Mouse (Mus musculus): Measurements from ENCODE around the gene Tm6sf1. TPM values are rescaled to one million over a fixed set of nuclear protein-coding genes. Genes with fewer than 3 reads are reported as not detected.

The Tm6sf1 gene
- polyA plus RNA-seq, 1 experiment from 2014 or later, result 11.1 TPM

DNA sequence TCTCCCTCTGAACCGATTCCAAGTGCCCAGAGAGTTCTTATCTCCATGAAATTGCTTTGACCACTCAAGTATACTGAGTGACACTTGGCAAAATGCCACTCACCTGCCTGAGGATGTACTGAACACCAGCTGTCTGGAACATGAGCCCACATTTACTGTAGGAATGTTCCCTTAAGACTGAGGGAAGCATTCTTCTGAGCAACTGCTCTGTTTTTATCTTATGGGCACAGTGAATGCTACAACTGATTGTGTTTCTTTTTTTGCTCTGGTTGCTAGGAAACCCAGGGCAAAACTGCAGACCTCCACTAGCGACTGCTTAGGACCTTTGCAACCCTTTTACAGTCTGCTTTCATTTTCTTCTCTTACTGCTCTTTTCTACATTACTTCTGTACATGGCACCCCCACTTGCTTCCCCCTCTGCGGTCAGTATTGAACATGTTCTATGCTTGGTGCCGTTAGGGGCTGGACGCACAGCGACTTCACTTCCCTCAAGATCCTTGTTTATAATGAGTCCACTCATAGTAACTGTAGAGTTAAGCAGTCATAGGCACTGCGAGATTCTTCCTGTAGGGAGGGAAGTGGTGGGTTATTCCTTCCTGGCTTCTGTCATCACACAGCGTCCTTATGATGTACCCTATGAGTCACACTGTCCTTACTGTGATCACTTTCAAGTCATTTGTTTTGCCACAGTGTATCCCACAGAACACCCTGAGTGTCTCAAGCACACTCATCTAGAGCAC, 4.1 kb upstream of the Tm6sf1 start:
- H3K27me3 ChIP-seq (replicated peaks), result peaks cover 31% of the 10 kb centered on the region
- H3K36me3 ChIP-seq, result no peaks in the 10 kb centered on the region
- no peak overlapping the region for H3K4me2 ChIP-seq
- no peak overlapping the region for H3K9ac ChIP-seq
- ATAC-seq (ENCODE audit: insufficient read depth, low FRiP score, low read depth), result no peak
- WGBS, result 60% methylated on average over 8 of the region's 8 CpGs
- no peak overlapping the region for H3K27ac ChIP-seq
- H3K4me1 ChIP-seq, result 0 out of 2 replicates have a peak, but pooled peaks cover 10% of the 10 kb centered on the region
- H3K9me3 ChIP-seq, result no peaks in the 10 kb centered on the region
- no peak overlapping the region for H3K4me3 ChIP-seq (replicated peaks)

DNA sequence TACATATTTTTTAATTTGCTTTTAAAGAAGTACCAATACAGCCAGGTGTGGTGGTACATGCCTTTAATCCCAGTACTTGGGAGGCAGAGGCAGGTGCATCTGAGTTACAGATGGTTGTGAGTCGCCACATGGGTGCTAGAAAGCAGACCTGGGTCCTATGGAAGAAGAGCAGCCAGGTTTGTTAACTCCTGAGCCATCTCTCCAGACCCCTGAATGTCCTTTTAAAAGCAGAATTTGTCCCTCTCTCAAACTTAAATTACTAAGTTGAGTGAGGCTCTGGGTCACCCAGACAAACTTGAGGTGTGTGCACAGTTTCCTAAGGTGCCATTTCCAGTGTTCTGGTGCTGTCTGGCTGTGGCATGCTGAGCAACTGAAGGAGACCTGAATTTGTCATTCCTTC, 3.1 kb upstream of the Tm6sf1 start, which contains the start of gene Gm10160:
Gm10160 (minus strand) TSS at position 101 of the 400 bp plus-strand sequence.
- H3K4me1 ChIP-seq, result peaks cover 11% of the 10 kb centered on the region; the same call in 1 of the 2 replicates
- no peak within 1 kb of the TSS for H3K4me2 ChIP-seq
- H3K9ac ChIP-seq, result no peak within 1 kb of the TSS
- no peaks in the 10 kb centered on the region for H3K36me3 ChIP-seq
- no peak within 1 kb of the TSS for H3K27ac ChIP-seq
- no peak within 1 kb of the TSS for H3K4me3 ChIP-seq (replicated peaks)
- ATAC-seq (ENCODE audit: insufficient read depth, low FRiP score, low read depth), result no peak
- H3K27me3 ChIP-seq (replicated peaks), result peaks cover 39% of the 10 kb centered on the region
- 76% methylated on average over 1 of the region's 1 CpGs for WGBS
- H3K9me3 ChIP-seq, result no peaks in the 10 kb centered on the region

- H3K4me3 ChIP-seq (replicated peaks), result no peak overlapping the region
- no peak for ATAC-seq (ENCODE audit: insufficient read depth, low FRiP score, low read depth)
- H3K9me3 ChIP-seq, result no peaks in the 10 kb centered on the region
- no peak overlapping the region for H3K4me2 ChIP-seq
- H3K27ac ChIP-seq, result no peak overlapping the region
- peaks cover 13% of the 10 kb centered on the region; the same call in 1 of the 2 replicates for H3K4me1 ChIP-seq
- WGBS, result 68% methylated on average over 4 of the region's 4 CpGs
- no peaks in the 10 kb centered on the region for H3K36me3 ChIP-seq
- no peak overlapping the region for H3K9ac ChIP-seq
- H3K27me3 ChIP-seq (replicated peaks), result peaks cover 42% of the 10 kb centered on the region
Measured at GRCm38 (mm10) chr7:81856221-81856620, 2.6 kb upstream of the Tm6sf1 start.

DNA sequence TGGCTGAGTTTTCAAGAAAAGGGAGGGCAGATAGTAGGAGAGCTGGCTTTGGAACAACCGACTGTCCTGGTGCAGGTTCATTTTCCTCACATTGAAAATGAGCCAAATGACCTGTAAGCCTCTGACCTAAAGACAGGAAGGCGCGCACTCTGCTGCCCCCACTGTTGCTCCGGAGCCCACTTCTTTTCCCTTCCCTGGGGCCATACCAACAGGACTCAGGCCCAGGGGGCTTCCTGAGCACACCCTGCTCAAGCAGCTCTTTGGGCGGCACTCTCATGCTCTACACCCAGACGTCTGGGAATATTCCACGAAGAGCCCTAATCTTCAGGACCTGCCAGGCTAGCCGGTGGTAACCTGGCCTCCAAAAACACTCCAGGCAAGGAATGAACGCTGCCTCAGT, 565 bp upstream of the Tm6sf1 start:
- WGBS, result 20% methylated on average over 9 of the region's 9 CpGs
- Histone ChIP-seq H3K9me3 (no peaks in the 10 kb centered on the region), H3K9ac (no peak overlapping the region), H3K4me1 (peaks cover 13% of the 10 kb centered on the region; the same call in 1 of the 2 replicates), H3K27me3 (replicated peaks) (peaks cover 45% of the 10 kb centered on the region), H3K27ac (no peak overlapping the region), H3K36me3 (no peaks in the 10 kb centered on the region), H3K4me2 (peak overlapping the region; percentile 96), H3K4me3 (replicated peaks) (no peak overlapping the region)
- ATAC-seq (ENCODE audit: insufficient read depth, low FRiP score, low read depth), result no peak

GRCm38 (mm10) chr7:81860071-81860470, 1.3 kb downstream of the Tm6sf1 start:
- Histone ChIP-seq H3K4me2 (peak overlapping the region; percentile 96), H3K4me3 (replicated peaks) (peak overlapping the region; percentile 57), H3K36me3 (no peaks in the 10 kb centered on the region), H3K9me3 (no peaks in the 10 kb centered on the region), H3K27me3 (replicated peaks) (peaks cover 45% of the 10 kb centered on the region), H3K9ac (no peak overlapping the region), H3K27ac (peak overlapping the region; percentile 54; the same call in 1 of the 2 replicates), H3K4me1 (peaks cover 13% of the 10 kb centered on the region; the same call in 1 of the 2 replicates)
- 50% methylated on average over 11 of the region's 11 CpGs for WGBS
- peak; percentile 25; the same call in 1 of the 2 replicates for ATAC-seq (ENCODE audit: insufficient read depth, low FRiP score, low read depth)

DNA sequence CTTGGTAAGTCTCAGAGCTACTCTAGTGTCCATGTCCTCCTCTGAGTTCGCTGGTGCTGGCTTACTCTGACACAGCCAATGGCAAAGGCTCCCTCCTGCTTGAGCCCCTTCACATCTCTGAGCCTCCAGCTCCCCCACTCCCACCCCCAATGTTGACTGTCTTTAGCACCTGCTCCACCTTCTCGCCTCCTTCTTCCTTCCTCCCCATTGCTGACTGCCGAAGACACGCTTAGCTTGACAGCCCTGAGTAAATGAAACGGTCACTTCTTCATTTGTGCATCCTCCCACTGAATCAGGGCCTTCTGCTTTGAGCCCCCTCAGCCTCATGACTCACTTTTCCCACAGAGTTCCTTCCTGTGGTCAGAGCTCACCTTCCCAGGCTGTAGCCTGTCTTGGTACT, 2.2 kb downstream of the Tm6sf1 start:
- 55% methylated on average over 5 of the region's 5 CpGs for WGBS
- peaks cover 13% of the 10 kb centered on the region; the same call in 1 of the 2 replicates for H3K4me1 ChIP-seq
- H3K36me3 ChIP-seq, result no peaks in the 10 kb centered on the region
- H3K9ac ChIP-seq, result no peak overlapping the region
- H3K4me3 ChIP-seq (replicated peaks), result no peak overlapping the region
- no peaks in the 10 kb centered on the region for H3K9me3 ChIP-seq
- H3K27me3 ChIP-seq (replicated peaks), result peaks cover 45% of the 10 kb centered on the region
- H3K27ac ChIP-seq, result no peak overlapping the region
- H3K4me2 ChIP-seq, result peak overlapping the region; percentile 96
- ATAC-seq (ENCODE audit: insufficient read depth, low FRiP score, low read depth), result no peak

DNA sequence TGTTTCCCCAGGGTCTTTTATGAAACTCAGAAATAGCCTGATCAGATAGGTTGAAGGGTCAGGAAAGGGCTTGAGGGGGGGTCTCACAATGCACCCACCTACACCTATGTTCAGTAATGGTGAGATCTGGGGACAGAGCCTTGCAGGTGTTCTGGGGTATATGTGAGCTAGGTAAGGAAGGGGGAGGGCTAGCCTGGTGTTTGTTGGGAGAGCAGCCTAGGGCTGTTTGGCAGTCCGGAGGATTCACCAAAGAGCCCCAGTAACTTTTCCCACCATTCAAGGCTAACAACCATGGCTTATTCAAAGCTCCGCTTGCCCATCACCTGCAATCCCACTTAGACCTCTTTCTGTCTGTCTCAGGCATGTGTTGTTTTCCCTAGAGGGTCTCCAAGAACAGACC, 2.7 kb downstream of the Tm6sf1 start:
- peaks cover 13% of the 10 kb centered on the region; the same call in 1 of the 2 replicates for H3K4me1 ChIP-seq
- H3K27me3 ChIP-seq (replicated peaks), result peaks cover 44% of the 10 kb centered on the region
- no peak for ATAC-seq (ENCODE audit: insufficient read depth, low FRiP score, low read depth)
- 87% methylated on average over 2 of the region's 2 CpGs for WGBS
- H3K9me3 ChIP-seq, result no peaks in the 10 kb centered on the region
- no peak overlapping the region for H3K4me2 ChIP-seq
- no peaks in the 10 kb centered on the region for H3K36me3 ChIP-seq
- H3K4me3 ChIP-seq (replicated peaks), result no peak overlapping the region
- no peak overlapping the region for H3K9ac ChIP-seq
- no peak overlapping the region for H3K27ac ChIP-seq

GRCm38 (mm10) chr7:81861921-81862320, 3.1 kb downstream of the Tm6sf1 start:
- Histone ChIP-seq H3K4me2 (no peak overlapping the region; the same call in 1 of the 2 replicates), H3K27ac (no peak overlapping the region), H3K36me3 (no peaks in the 10 kb centered on the region), H3K27me3 (replicated peaks) (peaks cover 39% of the 10 kb centered on the region), H3K9me3 (no peaks in the 10 kb centered on the region), H3K4me1 (peaks cover 13% of the 10 kb centered on the region; the same call in 1 of the 2 replicates), H3K9ac (no peak overlapping the region), H3K4me3 (replicated peaks) (no peak overlapping the region)
- ATAC-seq (ENCODE audit: insufficient read depth, low FRiP score, low read depth), result no peak
- 64% methylated on average over 4 of the region's 4 CpGs for WGBS

GRCm38 (mm10) chr7:81862587-81863583, 4.1 kb downstream of the Tm6sf1 start:
- no peak for ATAC-seq (ENCODE audit: insufficient read depth, low FRiP score, low read depth)
- Histone ChIP-seq H3K9ac (no peak overlapping the region), H3K27me3 (replicated peaks) (peaks cover 32% of the 10 kb centered on the region), H3K4me3 (replicated peaks) (no peak overlapping the region), H3K4me1 (peaks cover 13% of the 10 kb centered on the region; the same call in 1 of the 2 replicates), H3K9me3 (no peaks in the 10 kb centered on the region), H3K4me2 (no peak overlapping the region; the same call in 1 of the 2 replicates), H3K27ac (0 out of 2 replicates have a peak overlapping the region, but pooled peaks have one; percentile 21), H3K36me3 (no peaks in the 10 kb centered on the region)
- 69% methylated on average over 24 of the region's 24 CpGs for WGBS

GRCm38 (mm10) chr7:81864552-81864951, 5.8 kb downstream of the Tm6sf1 start:
- no peaks in the 10 kb centered on the region for H3K36me3 ChIP-seq
- 90% methylated on average over 6 of the region's 6 CpGs for WGBS

GRCm38 (mm10) chr7:81865937-81866336, 7.1 kb downstream of the Tm6sf1 start:
- no peak overlapping the region for H3K27ac ChIP-seq
- H3K4me1 ChIP-seq, result 0 out of 2 replicates have a peak, but pooled peaks cover under 1% of the 10 kb centered on the region
- H3K27me3 ChIP-seq (replicated peaks), result 0 out of 2 replicates have a peak, but pooled peaks cover 4% of the 10 kb centered on the region
- no peak for ATAC-seq (ENCODE audit: insufficient read depth, low FRiP score, low read depth)
- whole genome bisulfite sequencing, result 93% methylated on average over 6 of the region's 6 CpGs
- H3K9me3 ChIP-seq, result no peaks in the 10 kb centered on the region
- H3K4me3 ChIP-seq (replicated peaks), result no peak overlapping the region
- H3K36me3 ChIP-seq, result no peaks in the 10 kb centered on the region
- no peak overlapping the region for H3K4me2 ChIP-seq
- no peak overlapping the region for H3K9ac ChIP-seq

More at GRCm38 (mm10) chr7:81864552-81864951, 5.8 kb downstream of the Tm6sf1 start:
- Histone ChIP-seq H3K9ac (no peak overlapping the region), H3K4me1 (peaks cover 4% of the 10 kb centered on the region; the same call in 1 of the 2 replicates), H3K4me3 (replicated peaks) (no peak overlapping the region), H3K4me2 (no peak overlapping the region), H3K27ac (no peak overlapping the region), H3K9me3 (no peaks in the 10 kb centered on the region), H3K27me3 (replicated peaks) (peaks cover 17% of the 10 kb centered on the region)
- no peak for ATAC-seq (ENCODE audit: insufficient read depth, low FRiP score, low read depth)

Data from stomach, embryonic 15.5 days (tissue).